Mouse (Mus musculus): ENCODE measurements around the gene Smim5. TPM values are rescaled to one million over a fixed set of nuclear protein-coding genes. Genes with fewer than 3 reads are reported as not detected.

The Smim5 gene
- polyA plus RNA-seq, 1 experiment: 1.3 TPM

- no peak overlapping the region for H3K4me3 ChIP-seq (replicated peaks; ENCODE audit: insufficient read depth, low read depth, low read length)
- H3K27ac ChIP-seq (ENCODE audit: insufficient read depth, low read length): no peak overlapping the region
- WGBS: 96% methylated on average over 3 of the region's 3 CpGs
- H3K4me1 ChIP-seq (ENCODE audit: control insufficient read depth, insufficient read depth, low read length): 0 out of 2 replicates have a peak, but pooled peaks cover 6% of the 10 kb centered on the region
- H3K27me3 ChIP-seq (ENCODE audit: control insufficient read depth, insufficient read depth, low read length): no peaks in the 10 kb centered on the region
- no peak for DNase-seq
- TF ChIP-seq POLR2A (IDR thresholded peaks at IDR 0.05; ENCODE audit: borderline replicate concordance, insufficient read depth, low read length) (no peak), CTCF (IDR thresholded peaks at IDR 0.05; ENCODE audit: borderline replicate concordance, insufficient read depth, low read depth, low read length) (no peak)
These were observed 15.4 kb upstream of the Smim5 start for GRCm38 (mm10) chr11:115884361-115884760.

DNA sequence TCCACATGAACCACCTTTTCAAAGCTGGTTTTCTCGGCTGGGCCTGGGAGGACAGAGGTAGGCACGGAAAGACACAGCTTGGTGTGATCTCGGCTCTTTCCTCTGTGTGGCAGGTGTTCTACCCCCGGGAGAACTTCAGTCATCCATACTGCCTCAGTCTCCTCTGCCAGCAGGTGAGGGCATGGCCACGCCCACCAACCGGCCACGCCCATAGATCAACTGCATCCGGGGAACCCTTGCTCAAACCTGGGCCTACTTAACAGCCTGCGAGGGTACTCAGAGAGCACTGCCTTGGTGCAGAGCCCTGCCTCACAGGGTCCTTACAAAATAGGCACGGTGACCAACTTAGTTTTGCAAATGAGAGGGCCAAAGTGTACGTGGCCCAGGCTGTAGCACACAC lies 14.5 kb upstream of the Smim5 start:
- H3K27me3 ChIP-seq (ENCODE audit: control insufficient read depth, insufficient read depth, low read length): no peaks in the 10 kb centered on the region
- H3K4me1 ChIP-seq (ENCODE audit: control insufficient read depth, insufficient read depth, low read length): 0 out of 2 replicates have a peak, but pooled peaks cover 6% of the 10 kb centered on the region
- no peak overlapping the region for H3K27ac ChIP-seq (ENCODE audit: insufficient read depth, low read length)
- no peak for DNase-seq
- no peak overlapping the region for H3K4me3 ChIP-seq (replicated peaks; ENCODE audit: insufficient read depth, low read depth, low read length)
- 77% methylated on average over 11 of the region's 11 CpGs for WGBS
- no peak for TF ChIP-seq CTCF (IDR thresholded peaks at IDR 0.05; ENCODE audit: borderline replicate concordance, insufficient read depth, low read depth, low read length)
- no peak for TF ChIP-seq POLR2A (IDR thresholded peaks at IDR 0.05; ENCODE audit: borderline replicate concordance, insufficient read depth, low read length)

- no peak for DNase-seq
- WGBS: 89% methylated on average over 11 of the region's 11 CpGs
- Histone ChIP-seq H3K27ac (ENCODE audit: insufficient read depth, low read length) (no peak overlapping the region), H3K4me1 (ENCODE audit: control insufficient read depth, insufficient read depth, low read length) (0 out of 2 replicates have a peak, but pooled peaks cover 6% of the 10 kb centered on the region), H3K4me3 (replicated peaks; ENCODE audit: insufficient read depth, low read depth, low read length) (no peak overlapping the region), H3K27me3 (ENCODE audit: control insufficient read depth, insufficient read depth, low read length) (no peaks in the 10 kb centered on the region)
- TF ChIP-seq POLR2A (IDR thresholded peaks at IDR 0.05; ENCODE audit: borderline replicate concordance, insufficient read depth, low read length): no peak
- TF ChIP-seq CTCF (IDR thresholded peaks at IDR 0.05; ENCODE audit: borderline replicate concordance, insufficient read depth, low read depth, low read length): no peak
These were observed 13.3 kb upstream of the Smim5 start for GRCm38 (mm10) chr11:115886446-115886845.

DNA sequence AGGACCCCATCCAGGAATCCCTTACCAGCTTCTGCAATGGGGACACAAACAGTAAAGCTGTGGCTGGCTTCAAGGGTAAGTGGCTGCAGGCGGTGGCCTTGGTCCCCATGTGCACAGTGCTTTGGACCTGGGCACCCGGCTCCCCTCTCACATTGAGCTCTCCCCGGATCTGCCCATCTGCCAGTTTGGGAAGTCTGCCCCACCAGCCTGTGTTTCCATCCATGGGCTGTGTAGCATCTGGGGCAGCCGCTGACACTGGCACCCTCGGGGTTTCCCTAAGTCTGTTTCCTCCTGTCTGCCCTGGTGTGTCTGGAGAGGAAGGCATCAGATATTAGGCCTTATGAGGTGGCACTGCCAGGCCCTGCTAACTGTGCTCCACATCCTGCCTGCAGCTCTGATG lies 11.7 kb upstream of the Smim5 start:
- DNase-seq: no peak
- WGBS: 25% methylated on average over 5 of the region's 5 CpGs
- Histone ChIP-seq H3K4me3 (replicated peaks; ENCODE audit: insufficient read depth, low read depth, low read length) (no peak overlapping the region), H3K27ac (ENCODE audit: insufficient read depth, low read length) (no peak overlapping the region), H3K4me1 (ENCODE audit: control insufficient read depth, insufficient read depth, low read length) (0 out of 2 replicates have a peak, but pooled peaks cover 4% of the 10 kb centered on the region), H3K27me3 (ENCODE audit: control insufficient read depth, insufficient read depth, low read length) (no peaks in the 10 kb centered on the region)
- TF ChIP-seq CTCF (IDR thresholded peaks at IDR 0.05; ENCODE audit: borderline replicate concordance, insufficient read depth, low read depth, low read length) (no peak), POLR2A (IDR thresholded peaks at IDR 0.05; ENCODE audit: borderline replicate concordance, insufficient read depth, low read length) (no peak)

DNA sequence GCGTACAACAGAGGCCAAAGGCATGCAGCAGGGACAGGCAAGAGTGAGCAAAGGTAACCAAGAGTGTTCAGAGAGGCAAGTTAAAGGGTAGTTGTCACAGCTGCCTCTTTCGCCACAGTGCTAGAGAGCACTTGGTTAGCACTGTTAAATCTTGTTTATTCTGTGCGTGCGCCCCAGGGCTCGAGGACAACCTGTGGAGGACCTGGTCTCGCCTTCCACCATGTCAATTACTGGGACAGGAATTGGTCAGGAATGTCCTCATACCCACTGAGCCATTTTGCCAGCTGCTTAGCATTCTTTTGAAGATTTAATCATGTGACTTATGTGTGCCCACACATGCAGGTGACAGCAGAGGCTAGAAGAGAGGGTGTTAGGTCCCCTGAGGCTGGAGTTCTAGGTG lies 10.6 kb upstream of the Smim5 start:
- Histone ChIP-seq H3K27me3 (ENCODE audit: control insufficient read depth, insufficient read depth, low read length) (no peaks in the 10 kb centered on the region), H3K4me3 (replicated peaks; ENCODE audit: insufficient read depth, low read depth, low read length) (no peak overlapping the region), H3K27ac (ENCODE audit: insufficient read depth, low read length) (no peak overlapping the region), H3K4me1 (ENCODE audit: control insufficient read depth, insufficient read depth, low read length) (no peaks in the 10 kb centered on the region)
- no peak for DNase-seq
- 93% methylated on average over 6 of the region's 6 CpGs for WGBS
- TF ChIP-seq CTCF (IDR thresholded peaks at IDR 0.05; ENCODE audit: borderline replicate concordance, insufficient read depth, low read depth, low read length) (no peak), POLR2A (IDR thresholded peaks at IDR 0.05; ENCODE audit: borderline replicate concordance, insufficient read depth, low read length) (no peak)

DNA sequence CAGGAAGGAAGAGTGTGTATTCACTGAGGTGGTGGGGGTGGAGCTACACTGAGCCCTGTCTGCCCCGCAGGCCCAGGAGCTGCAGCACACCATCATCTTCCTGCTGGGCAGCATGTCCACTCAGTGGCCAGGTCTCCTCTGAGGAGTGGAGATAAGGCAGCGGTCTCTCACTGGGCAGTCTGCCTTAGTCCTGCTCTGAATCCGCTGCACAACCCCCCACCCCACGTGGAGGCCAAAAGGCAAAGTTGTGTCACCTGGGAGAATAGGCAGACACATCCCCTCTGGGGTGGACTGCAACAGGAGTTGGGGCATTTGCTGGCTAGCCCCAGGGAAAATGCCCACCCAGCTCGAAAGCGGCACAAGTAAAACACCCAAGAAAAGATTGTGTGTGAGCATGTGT lies 7.6 kb upstream of the Smim5 start:
- DNase-seq: no peak
- H3K4me1 ChIP-seq (ENCODE audit: control insufficient read depth, insufficient read depth, low read length): no peaks in the 10 kb centered on the region
- H3K27ac ChIP-seq (ENCODE audit: insufficient read depth, low read length): no peak overlapping the region
- H3K27me3 ChIP-seq (ENCODE audit: control insufficient read depth, insufficient read depth, low read length): no peaks in the 10 kb centered on the region
- TF ChIP-seq POLR2A (IDR thresholded peaks at IDR 0.05; ENCODE audit: borderline replicate concordance, insufficient read depth, low read length) (no peak), CTCF (IDR thresholded peaks at IDR 0.05; ENCODE audit: borderline replicate concordance, insufficient read depth, low read depth, low read length) (no peak)
- WGBS: 63% methylated on average over 6 of the region's 6 CpGs
- no peak overlapping the region for H3K4me3 ChIP-seq (replicated peaks; ENCODE audit: insufficient read depth, low read depth, low read length)

GRCm38 (mm10) chr11:115893071-115893470 lies 6.7 kb upstream of the Smim5 start:
- Histone ChIP-seq H3K4me3 (replicated peaks; ENCODE audit: insufficient read depth, low read depth, low read length) (no peak overlapping the region), H3K4me1 (ENCODE audit: control insufficient read depth, insufficient read depth, low read length) (no peaks in the 10 kb centered on the region), H3K27me3 (ENCODE audit: control insufficient read depth, insufficient read depth, low read length) (no peaks in the 10 kb centered on the region), H3K27ac (ENCODE audit: insufficient read depth, low read length) (no peak overlapping the region)
- no peak for DNase-seq
- 79% methylated on average over 9 of the region's 9 CpGs for WGBS
- TF ChIP-seq POLR2A (IDR thresholded peaks at IDR 0.05; ENCODE audit: borderline replicate concordance, insufficient read depth, low read length) (no peak), CTCF (IDR thresholded peaks at IDR 0.05; ENCODE audit: borderline replicate concordance, insufficient read depth, low read depth, low read length) (no peak)

- H3K27ac ChIP-seq (ENCODE audit: insufficient read depth, low read length): no peak overlapping the region
- H3K27me3 ChIP-seq (ENCODE audit: control insufficient read depth, insufficient read depth, low read length): no peaks in the 10 kb centered on the region
- 74% methylated on average over 14 of the region's 14 CpGs for WGBS
- peak; percentile 39 to 56 for DNase-seq
- TF ChIP-seq CTCF (IDR thresholded peaks at IDR 0.05; ENCODE audit: borderline replicate concordance, insufficient read depth, low read depth, low read length): no peak
- TF ChIP-seq POLR2A (IDR thresholded peaks at IDR 0.05; ENCODE audit: borderline replicate concordance, insufficient read depth, low read length): no peak
- H3K4me3 ChIP-seq (replicated peaks; ENCODE audit: insufficient read depth, low read depth, low read length): no peak overlapping the region
- H3K4me1 ChIP-seq (ENCODE audit: control insufficient read depth, insufficient read depth, low read length): no peaks in the 10 kb centered on the region
These were observed 4.8 kb upstream of the Smim5 start for GRCm38 (mm10) chr11:115894755-115895520.

All from cerebellum, adult 2 months (tissue).